Mouse (Mus musculus) liver, embryonic 12.5 days (tissue): ENCODE results near the gene C1qtnf4. TPM values are rescaled to one million over a fixed set of nuclear protein-coding genes. Genes with fewer than 3 reads are reported as not detected.
A peak's percentile ranks its signal among the peaks of the same experiment; 100 is the strongest.

Experiments used
- ATAC-seq: fragments of 200-750 bp; cut with Nextera tagmentation; 2 replicates; pipeline ENCODE4 v1.8.0; 2017; ENCODE audit warnings: moderate number of reproducible peaks, mild to moderate bottlenecking, moderate library complexity
- H3K27ac ChIP-seq: fragments of 300-500 bp; sonication (generic); 2 replicates; pipeline ENCODE4 v1.5.1; 2016; ENCODE audit warnings: mild to moderate bottlenecking
- H3K27me3 ChIP-seq: fragments of 300-500 bp; sonication (generic); replicated peaks from 2 replicates; pipeline ENCODE4 v1.6.1; 2016; ENCODE audit warnings: mild to moderate bottlenecking, moderate library complexity
- H3K36me3 ChIP-seq: fragments of 300-500 bp; sonication (generic); 2 replicates; pipeline ENCODE4 v1.6.1; 2016; ENCODE audit warnings: mild to moderate bottlenecking, moderate library complexity
- H3K4me1 ChIP-seq: fragments of 300-500 bp; sonication (generic); 2 replicates; pipeline ENCODE4 v1.6.1; 2016
- H3K4me2 ChIP-seq: fragments of 300-500 bp; sonication (generic); 2 replicates; pipeline ENCODE4 v1.6.1; 2016; ENCODE audit warnings: mild to moderate bottlenecking, moderate library complexity
- H3K4me3 ChIP-seq: fragments of 300-500 bp; sonication (generic); 2 replicates; pipeline ENCODE4 v1.5.1; 2016; ENCODE audit warnings: mild to moderate bottlenecking, moderate library complexity
- H3K9ac ChIP-seq: fragments of 300-500 bp; sonication (generic); 2 replicates; pipeline ENCODE4 v1.6.1; 2016; ENCODE audit warnings: mild to moderate bottlenecking, moderate library complexity
- H3K9me3 ChIP-seq: fragments of 300-500 bp; sonication (generic); replicated peaks from 2 replicates; pipeline ENCODE4 v1.6.1; 2016; ENCODE audit warnings: mild to moderate bottlenecking, moderate library complexity
- WGBS: fragments of 180-500 bp; shearing (Covaris S2); methylation state at CpG from one replicate; pipeline ENCODE4 v1.1.7; 2016; ENCODE audit not compliant: insufficient replicate concordance; 5-methylcytosine and 5-hydroxymethylcytosine counted together
- polyA plus RNA-seq: library from polyadenylated mRNA; unstranded; fragments of >200 nt; fragmentation: Nextera tagmentation; extraction: Ambion mirVana; gene quantifications from 2 replicates; pipeline ENCODE4 v1.2.1, GENCODE M21; 2016

C1qtnf4 gene
- polyA plus RNA-seq = 6.6 and 7.3 TPM in 2 replicates

DNA sequence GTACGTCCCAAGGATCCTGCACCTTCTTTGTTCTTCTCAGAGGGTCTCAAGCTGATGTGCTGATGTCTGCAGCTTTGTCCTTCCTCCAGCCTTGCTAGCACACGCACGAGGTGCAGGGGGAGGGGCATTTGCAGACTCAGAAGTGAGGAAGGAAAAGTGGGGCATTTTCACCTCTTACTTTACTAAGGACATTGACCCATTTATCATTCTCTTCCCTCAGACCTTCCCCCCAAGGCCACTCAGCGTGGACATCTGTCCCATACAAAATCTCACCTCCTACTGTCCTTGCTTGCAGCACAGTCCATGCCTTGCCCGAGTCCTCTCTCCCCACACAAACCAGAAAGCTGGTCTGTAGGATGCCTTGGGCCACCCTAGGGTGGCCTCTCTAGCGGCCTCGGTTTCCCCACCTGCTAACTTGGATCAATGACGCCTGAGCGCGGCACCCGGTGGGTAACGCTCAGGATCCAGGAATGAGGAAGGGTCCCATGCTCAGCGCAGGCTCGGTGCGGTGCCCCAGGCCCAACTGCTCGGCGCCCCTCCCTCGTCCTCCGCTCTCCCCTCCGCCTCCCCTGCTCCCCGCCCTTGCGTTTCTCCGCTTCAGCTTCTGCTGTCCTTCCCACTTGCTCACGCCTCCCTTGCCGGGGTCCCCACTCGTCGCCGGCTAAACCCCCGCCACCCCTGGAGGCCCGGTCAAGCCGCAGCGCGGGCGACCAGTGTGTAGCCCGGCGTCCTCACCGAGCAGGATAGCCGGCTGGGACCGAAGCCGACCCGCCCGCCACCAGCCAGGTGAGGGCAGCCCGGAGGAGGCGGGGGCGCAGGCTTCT is at the start of gene C1qtnf4:
TSS of gene C1qtnf4 (plus strand) at position 643 of the 824 bp plus-strand sequence.
- Histone ChIP-seq H3K27ac (no peak within 1 kb of the TSS), H3K4me3 (peak within 1 kb of the TSS; percentile 52), H3K36me3 (no peaks in the 10 kb centered on the region), H3K4me2 (peak within 1 kb of the TSS; percentile 70), H3K4me1 (peaks cover 43% of the 10 kb centered on the region), H3K27me3 (peaks cover 96% of the 10 kb centered on the region), H3K9ac (peak within 1 kb of the TSS; percentile 33; the same call in 1 of the 2 replicates), H3K9me3 (0 out of 2 replicates have a peak, but pooled peaks cover 5% of the 10 kb centered on the region)
- 3% methylated on average over 45 of the region's 45 CpGs for WGBS
- no peak for ATAC-seq

DNA sequence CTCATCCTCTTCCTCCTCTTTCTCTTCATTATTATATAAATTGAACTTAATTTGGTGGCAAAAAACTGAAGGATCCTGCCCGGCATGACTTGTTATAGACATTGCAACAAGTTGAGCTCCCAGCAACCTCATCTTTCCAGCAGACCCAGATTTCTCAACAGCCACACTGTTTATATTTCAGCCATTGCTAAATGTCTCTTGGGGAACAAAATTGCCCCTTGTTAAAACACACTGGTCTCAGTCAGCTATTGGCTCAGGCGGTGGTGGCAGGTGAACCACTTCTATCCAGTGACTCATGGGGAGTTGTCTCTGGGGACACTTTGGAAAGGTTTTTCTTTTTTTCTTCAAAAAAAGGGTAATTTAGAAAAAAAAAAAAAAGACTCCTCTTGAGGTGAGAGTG is 47.0 kb upstream of the C1qtnf4 start:
- no peak overlapping the region for H3K4me2 ChIP-seq
- peaks cover 4% of the 10 kb centered on the region; the same call in 1 of the 2 replicates for H3K27me3 ChIP-seq
- H3K9ac ChIP-seq = no peak overlapping the region
- no peaks in the 10 kb centered on the region for H3K4me1 ChIP-seq
- no peak overlapping the region for H3K27ac ChIP-seq
- no peaks in the 10 kb centered on the region for H3K9me3 ChIP-seq
- 82% methylated on average over 2 of the region's 2 CpGs for WGBS
- H3K4me3 ChIP-seq = no peak overlapping the region
- no peaks in the 10 kb centered on the region for H3K36me3 ChIP-seq
- ATAC-seq = no peak

DNA sequence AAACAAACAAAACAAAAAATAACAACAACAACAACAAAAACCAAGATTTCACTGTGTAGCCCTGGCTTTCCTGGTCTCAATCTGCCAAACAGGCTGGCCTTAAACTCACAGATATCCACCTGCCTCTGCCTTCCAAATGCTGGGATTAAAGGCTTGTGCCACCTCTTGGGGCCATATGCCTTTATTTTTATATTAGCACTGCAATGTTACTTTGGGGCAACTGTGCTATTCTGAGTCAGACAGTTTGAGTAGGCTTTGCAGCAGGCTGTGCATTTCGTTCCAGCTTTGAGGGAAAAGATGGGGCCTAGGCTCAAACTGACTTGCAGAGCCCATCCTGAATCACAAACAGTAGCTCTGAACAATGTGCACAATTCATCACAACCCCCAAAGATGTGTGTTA is 42.0 kb upstream of the C1qtnf4 start:
- Histone ChIP-seq H3K36me3 (no peaks in the 10 kb centered on the region), H3K9me3 (no peaks in the 10 kb centered on the region), H3K4me2 (no peak overlapping the region), H3K27ac (no peak overlapping the region), H3K4me3 (no peak overlapping the region), H3K9ac (no peak overlapping the region), H3K27me3 (no peaks in the 10 kb centered on the region), H3K4me1 (peaks cover 26% of the 10 kb centered on the region)
- 60% methylated on average over 1 of the region's 1 CpGs for WGBS
- ATAC-seq = no peak

DNA sequence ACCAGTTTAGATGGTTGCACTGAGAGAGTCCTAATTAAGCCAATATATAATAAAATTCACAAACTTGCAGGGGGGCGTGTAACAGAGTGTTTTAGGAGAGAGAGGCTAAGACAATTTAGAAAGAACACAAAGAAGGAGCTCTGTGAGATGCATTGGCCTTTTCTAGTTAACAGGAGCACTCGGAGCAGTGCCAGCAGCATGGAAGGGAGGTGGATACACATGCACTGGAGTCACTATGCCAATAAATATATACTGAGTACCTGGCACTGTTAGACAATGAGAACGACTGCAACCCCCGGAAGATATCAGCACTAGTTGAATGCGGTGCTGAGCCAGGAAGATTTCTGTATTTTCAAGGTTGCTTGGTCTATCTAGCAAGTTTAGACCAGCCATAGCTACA is 41.4 kb upstream of the C1qtnf4 start:
- no peak overlapping the region for H3K4me3 ChIP-seq
- H3K27ac ChIP-seq = no peak overlapping the region
- H3K36me3 ChIP-seq = peaks cover 1% of the 10 kb centered on the region
- no peak overlapping the region for H3K9ac ChIP-seq
- no peaks in the 10 kb centered on the region for H3K9me3 ChIP-seq
- no peak for ATAC-seq
- 73% methylated on average over 5 of the region's 5 CpGs for WGBS
- H3K4me1 ChIP-seq = peaks cover 32% of the 10 kb centered on the region
- H3K27me3 ChIP-seq = no peaks in the 10 kb centered on the region
- no peak overlapping the region for H3K4me2 ChIP-seq

DNA sequence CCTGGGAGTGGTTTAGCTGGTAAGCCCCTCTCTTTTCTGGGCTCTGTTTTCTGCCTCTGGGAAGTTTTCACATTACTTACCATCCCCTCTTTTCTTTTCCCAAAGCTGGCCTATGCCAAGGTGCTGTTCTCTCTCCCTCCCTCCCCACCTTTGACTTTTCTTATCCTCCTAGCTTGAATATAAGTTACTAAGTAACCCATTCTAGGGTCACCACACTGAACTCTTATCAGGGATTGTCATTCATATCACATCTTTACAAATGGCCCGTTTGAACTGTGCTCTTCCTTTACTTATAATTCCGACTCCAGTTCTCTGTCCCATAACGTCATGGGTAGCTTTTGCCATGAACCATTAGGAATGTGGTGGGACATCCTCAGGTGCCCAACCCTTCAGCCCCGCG is 40.4 kb upstream of the C1qtnf4 start:
- 54% methylated on average over 5 of the region's 5 CpGs for WGBS
- Histone ChIP-seq H3K27me3 (no peaks in the 10 kb centered on the region), H3K9ac (no peak overlapping the region), H3K4me3 (no peak overlapping the region), H3K4me1 (peaks cover 35% of the 10 kb centered on the region), H3K27ac (no peak overlapping the region; the same call in 1 of the 2 replicates), H3K36me3 (peaks cover 10% of the 10 kb centered on the region), H3K9me3 (no peaks in the 10 kb centered on the region), H3K4me2 (no peak overlapping the region)
- ATAC-seq = no peak

DNA sequence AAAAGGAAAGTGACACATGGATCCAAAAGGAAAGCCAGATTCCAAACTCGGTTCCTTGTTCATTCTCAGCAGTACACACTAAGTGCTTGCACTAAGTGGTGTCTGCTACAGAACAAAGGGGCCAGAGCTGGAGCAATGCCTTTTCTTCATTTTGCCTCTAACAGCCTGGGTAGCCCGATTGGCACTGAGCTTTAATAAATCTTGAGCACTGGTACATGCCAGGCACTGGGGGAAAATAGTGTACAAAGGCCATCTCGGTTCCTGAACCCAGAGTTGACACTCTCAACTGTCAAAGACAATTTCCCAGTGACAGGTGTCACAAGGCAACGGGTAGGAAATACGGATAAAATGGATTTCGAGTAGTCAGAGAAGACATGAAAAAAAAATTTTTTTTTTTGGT is 39.5 kb upstream of the C1qtnf4 start:
- peak overlapping the region; percentile 79 for H3K4me2 ChIP-seq
- no peak for ATAC-seq
- H3K27ac ChIP-seq = peak overlapping the region; percentile 68; the same call in 1 of the 2 replicates
- 53% methylated on average over 6 of the region's 6 CpGs for WGBS
- H3K4me3 ChIP-seq = peak overlapping the region; percentile 83
- peaks cover 20% of the 10 kb centered on the region for H3K36me3 ChIP-seq
- H3K9me3 ChIP-seq = no peaks in the 10 kb centered on the region
- peak overlapping the region; percentile 70; the same call in 1 of the 2 replicates for H3K9ac ChIP-seq
- peaks cover 35% of the 10 kb centered on the region for H3K4me1 ChIP-seq
- H3K27me3 ChIP-seq = no peaks in the 10 kb centered on the region

DNA sequence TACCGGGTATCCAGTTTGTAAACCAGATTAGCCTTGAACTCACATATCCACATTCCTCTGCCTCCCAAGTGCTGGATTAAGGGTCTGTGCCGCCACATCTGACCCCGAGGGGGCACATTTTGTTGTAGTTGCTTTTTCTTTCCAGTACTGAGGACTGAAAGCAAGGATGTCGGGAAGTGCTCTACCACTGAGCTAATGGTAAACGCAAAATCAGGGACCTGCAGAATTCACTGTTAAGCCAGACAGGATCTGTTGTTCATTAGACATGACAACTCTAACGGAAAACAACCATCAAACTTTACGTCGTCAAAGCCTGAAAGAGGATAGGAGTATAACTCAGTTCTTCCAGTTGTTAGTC is 39.1 kb upstream of the C1qtnf4 start:
- Histone ChIP-seq H3K36me3 (peaks cover 24% of the 10 kb centered on the region), H3K9me3 (no peaks in the 10 kb centered on the region), H3K27ac (peak overlapping the region; percentile 68), H3K4me3 (peak overlapping the region; percentile 83), H3K4me2 (peak overlapping the region; percentile 79), H3K4me1 (peaks cover 35% of the 10 kb centered on the region), H3K27me3 (no peaks in the 10 kb centered on the region), H3K9ac (peak overlapping the region; percentile 70)
- WGBS = 4% methylated on average over 8 of the region's 8 CpGs
- ATAC-seq = peak; percentile 33

DNA sequence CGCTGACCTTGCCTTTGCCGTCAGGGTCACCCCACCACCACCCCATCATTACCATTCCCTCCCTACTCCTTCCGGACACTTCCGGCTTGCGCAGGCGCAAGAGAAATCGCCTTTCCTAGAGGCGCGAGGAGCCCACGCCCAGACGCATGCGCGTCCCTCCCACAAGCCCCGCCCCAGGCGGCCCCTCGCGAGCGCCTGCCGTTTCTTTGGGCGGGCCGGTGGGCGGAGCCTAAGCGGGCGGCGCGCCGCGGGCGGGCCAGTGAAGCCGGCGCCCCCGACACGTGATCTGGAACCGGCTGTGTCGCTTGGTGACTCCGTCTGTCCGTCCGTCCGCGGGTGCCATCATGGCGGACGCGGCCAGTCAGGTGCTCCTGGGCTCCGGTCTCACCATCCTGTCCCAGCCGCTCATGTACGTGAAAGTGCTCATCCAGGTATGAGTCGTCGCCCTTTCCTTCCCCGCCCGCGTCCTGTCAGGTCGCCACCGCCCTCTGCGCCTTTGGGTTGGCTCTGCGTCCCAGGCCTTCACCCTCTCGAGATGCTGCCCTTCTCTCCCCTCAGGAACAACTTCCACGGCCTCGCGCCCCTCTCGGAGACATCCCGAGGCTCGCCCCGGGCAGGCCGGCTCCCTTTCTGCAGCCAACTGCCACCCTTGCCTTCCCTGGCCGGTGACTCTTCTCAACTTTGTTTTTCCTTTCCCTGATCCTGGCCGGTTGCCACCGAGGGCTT is 38.5 kb upstream of the C1qtnf4 start, which contains the start of gene Mtch2:
TSS of gene Mtch2 (plus strand) at position 201 of the 726 bp plus-strand sequence.
- H3K9me3 ChIP-seq = no peaks in the 10 kb centered on the region
- WGBS = under 1% methylated on average over 51 of the region's 67 CpGs
- H3K36me3 ChIP-seq = peaks cover 29% of the 10 kb centered on the region
- H3K4me1 ChIP-seq = peaks cover 35% of the 10 kb centered on the region
- peak within 1 kb of the TSS; percentile 92 for H3K9ac ChIP-seq
- peak; percentile 94 for ATAC-seq
- peak within 1 kb of the TSS; percentile 87 for H3K27ac ChIP-seq
- peak within 1 kb of the TSS; percentile 79 for H3K4me2 ChIP-seq
- H3K27me3 ChIP-seq = no peaks in the 10 kb centered on the region
- H3K4me3 ChIP-seq = peak within 1 kb of the TSS; percentile 83

DNA sequence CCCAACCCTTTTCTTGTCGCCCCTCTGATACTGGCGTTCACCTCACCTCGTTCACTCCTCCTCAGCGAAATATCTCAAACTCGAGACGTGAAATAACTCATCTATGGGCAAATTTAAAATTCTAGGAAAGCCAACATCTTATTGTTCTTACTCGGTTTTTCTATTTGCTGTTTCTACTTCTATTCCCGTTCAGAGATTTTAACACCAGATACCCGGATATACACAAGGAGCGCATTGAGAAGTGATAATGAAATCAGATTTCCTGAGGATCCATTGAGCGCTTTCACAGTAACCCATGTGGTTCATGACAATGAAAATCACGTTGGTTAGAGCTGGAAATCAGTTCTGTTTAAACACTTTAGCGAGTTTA is 38.0 kb upstream of the C1qtnf4 start:
- no peaks in the 10 kb centered on the region for H3K9me3 ChIP-seq
- H3K4me3 ChIP-seq = peak overlapping the region; percentile 83
- H3K4me2 ChIP-seq = peak overlapping the region; percentile 79
- H3K27me3 ChIP-seq = no peaks in the 10 kb centered on the region
- H3K36me3 ChIP-seq = peaks cover 34% of the 10 kb centered on the region
- no peak for ATAC-seq
- H3K27ac ChIP-seq = peak overlapping the region; percentile 87
- H3K4me1 ChIP-seq = peaks cover 35% of the 10 kb centered on the region
- peak overlapping the region; percentile 92 for H3K9ac ChIP-seq
- 1% methylated on average over 13 of the region's 13 CpGs for WGBS

DNA sequence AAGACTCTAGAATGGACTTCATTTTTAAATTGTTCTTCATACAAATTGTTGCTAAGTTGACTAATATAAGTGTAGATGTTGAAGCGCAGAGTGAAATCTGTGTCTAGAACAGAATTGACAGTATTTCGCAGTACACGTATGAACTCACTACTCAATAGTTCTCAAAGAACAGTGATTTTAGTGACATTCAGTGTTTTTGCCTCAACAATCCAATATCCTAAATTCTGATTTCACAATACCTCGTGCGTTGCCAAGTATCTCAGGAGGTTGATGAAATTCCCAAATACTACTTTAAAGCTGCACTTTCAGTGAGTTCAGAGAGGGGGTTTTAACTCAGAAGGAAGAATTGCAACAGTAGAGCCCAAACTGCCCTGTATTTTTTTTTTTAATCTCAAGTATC is 37.3 kb upstream of the C1qtnf4 start:
- H3K9ac ChIP-seq = peak overlapping the region; percentile 92

DNA sequence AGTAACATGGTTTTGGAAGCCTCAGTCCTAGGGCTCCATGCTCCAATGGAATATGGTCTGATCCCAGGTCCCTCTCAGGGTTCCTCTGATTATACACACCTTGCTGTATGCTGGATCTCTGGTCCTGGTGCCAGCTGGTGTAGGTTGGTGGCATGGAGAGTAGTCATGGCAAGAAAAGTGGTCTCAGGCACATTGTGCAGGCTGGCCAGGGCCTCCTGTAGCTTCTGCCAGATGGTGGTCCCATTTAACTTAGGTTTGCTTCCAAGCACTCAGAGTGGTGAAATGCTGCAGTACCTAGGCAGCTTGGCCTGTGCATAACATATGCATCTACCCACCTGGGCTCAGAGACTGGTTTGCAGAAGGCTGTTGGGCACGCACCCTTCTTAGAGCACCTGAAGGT is 35.3 kb upstream of the C1qtnf4 start:
- no peak for ATAC-seq
- no peak overlapping the region for H3K9ac ChIP-seq
- no peak overlapping the region for H3K4me2 ChIP-seq
- H3K4me1 ChIP-seq = peaks cover 30% of the 10 kb centered on the region
- no peak overlapping the region for H3K27ac ChIP-seq
- H3K4me3 ChIP-seq = no peak overlapping the region
- peaks cover 61% of the 10 kb centered on the region for H3K36me3 ChIP-seq
- 86% methylated on average over 1 of the region's 1 CpGs for WGBS
- H3K27me3 ChIP-seq = no peaks in the 10 kb centered on the region
- no peaks in the 10 kb centered on the region for H3K9me3 ChIP-seq

More for the DNA sequence above, 37.3 kb upstream of the C1qtnf4 start:
- peak overlapping the region; percentile 83 for H3K4me3 ChIP-seq
- ATAC-seq = no peak
- 87% methylated on average over 5 of the region's 5 CpGs for WGBS
- no peaks in the 10 kb centered on the region for H3K27me3 ChIP-seq
- H3K4me1 ChIP-seq = peaks cover 35% of the 10 kb centered on the region
- H3K27ac ChIP-seq = no peak overlapping the region
- H3K36me3 ChIP-seq = peaks cover 41% of the 10 kb centered on the region
- peak overlapping the region; percentile 79 for H3K4me2 ChIP-seq
- H3K9me3 ChIP-seq = no peaks in the 10 kb centered on the region

DNA sequence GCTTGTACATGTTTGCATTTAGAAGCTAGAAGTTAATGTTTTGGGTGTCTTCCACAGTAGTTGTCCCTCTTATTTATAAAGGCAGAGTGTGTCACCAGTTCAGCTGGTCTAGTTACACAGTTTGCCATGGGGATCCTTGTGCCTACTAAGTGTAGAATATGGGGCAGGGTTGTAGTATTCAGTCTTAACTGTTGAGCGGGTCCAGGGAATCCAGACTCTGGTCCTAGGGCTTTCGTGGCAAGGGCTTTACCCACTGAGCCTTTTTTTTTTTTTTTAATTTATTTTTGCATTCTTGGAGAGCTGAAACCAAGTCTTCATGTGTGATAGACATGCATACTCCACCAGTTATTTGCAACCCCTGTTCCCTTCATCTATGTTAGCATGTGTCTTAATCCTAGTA is 24.2 kb upstream of the C1qtnf4 start:
- H3K4me3 ChIP-seq = no peak overlapping the region
- no peaks in the 10 kb centered on the region for H3K4me1 ChIP-seq
- H3K27me3 ChIP-seq = no peaks in the 10 kb centered on the region
- no peak overlapping the region for H3K4me2 ChIP-seq
- H3K36me3 ChIP-seq = peaks cover 92% of the 10 kb centered on the region
- no peak overlapping the region for H3K27ac ChIP-seq
- WGBS = 87% methylated on average over 2 of the region's 2 CpGs
- no peak overlapping the region for H3K9ac ChIP-seq
- ATAC-seq = no peak
- H3K9me3 ChIP-seq = no peaks in the 10 kb centered on the region
